Mouse (Mus musculus) liver, adult (tissue): ENCODE results near the gene Minpp1.

Source experiments
- GATA4 ChIP-seq: IDR thresholded peaks from 2 replicates; pipeline ENCODE4 v1.6.1; 2014; ENCODE audit warnings: mild to moderate bottlenecking, low read length; ENCODE audit not compliant: insufficient replicate concordance

Gene Minpp1

GRCm38 (mm10) chr19:32507526-32507925 lies 22.0 kb downstream of the Minpp1 start:
- TF ChIP-seq GATA4, result no peak

- no peak for TF ChIP-seq GATA4
Observed at GRCm38 (mm10) chr19:32510267-32510666, 24.7 kb downstream of the Minpp1 start.

- TF ChIP-seq GATA4, result no peak
Observed at GRCm38 (mm10) chr19:32510962-32511361, 25.4 kb downstream of the Minpp1 start.

- TF ChIP-seq GATA4, result no peak
Observed at GRCm38 (mm10) chr19:32512518-32512917, 26.9 kb downstream of the Minpp1 start.

- TF ChIP-seq GATA4, result no peak
Observed at GRCm38 (mm10) chr19:32516575-32516974, 31.0 kb downstream of the Minpp1 start.

- TF ChIP-seq GATA4, result no peak
Observed at GRCm38 (mm10) chr19:32521446-32521845, 35.9 kb downstream of the Minpp1 start.

GRCm38 (mm10) chr19:32522247-32522646 lies 36.7 kb downstream of the Minpp1 start:
- TF ChIP-seq GATA4, result no peak

GRCm38 (mm10) chr19:32522753-32523307 lies 37.3 kb downstream of the Minpp1 start:
- TF ChIP-seq GATA4, result peak; percentile 40; the same call in 1 of the 2 replicates

GRCm38 (mm10) chr19:32523769-32524515 lies 38.4 kb downstream of the Minpp1 start:
- no peak for TF ChIP-seq GATA4

- TF ChIP-seq GATA4, result no peak
Observed at GRCm38 (mm10) chr19:32524516-32524860, 38.9 kb downstream of the Minpp1 start.

- no peak for TF ChIP-seq GATA4
Observed at GRCm38 (mm10) chr19:32527139-32527538, 41.6 kb downstream of the Minpp1 start.

GRCm38 (mm10) chr19:32528723-32529122 lies 43.2 kb downstream of the Minpp1 start:
- peak; percentile 28; the same call in 1 of the 2 replicates for TF ChIP-seq GATA4

GRCm38 (mm10) chr19:32529252-32529942 lies 43.8 kb downstream of the Minpp1 start:
- no peak for TF ChIP-seq GATA4

GRCm38 (mm10) chr19:32530296-32530695 lies 44.7 kb downstream of the Minpp1 start:
- TF ChIP-seq GATA4, result no peak

GRCm38 (mm10) chr19:32532331-32532730 lies 46.8 kb downstream of the Minpp1 start:
- TF ChIP-seq GATA4, result peak; percentile 94

- TF ChIP-seq GATA4, result no peak
Observed at GRCm38 (mm10) chr19:32532737-32533505, 47.4 kb downstream of the Minpp1 start.

- TF ChIP-seq GATA4, result no peak
Observed at GRCm38 (mm10) chr19:32534887-32535286, 49.3 kb downstream of the Minpp1 start.
